In the genomic region with DNA sequence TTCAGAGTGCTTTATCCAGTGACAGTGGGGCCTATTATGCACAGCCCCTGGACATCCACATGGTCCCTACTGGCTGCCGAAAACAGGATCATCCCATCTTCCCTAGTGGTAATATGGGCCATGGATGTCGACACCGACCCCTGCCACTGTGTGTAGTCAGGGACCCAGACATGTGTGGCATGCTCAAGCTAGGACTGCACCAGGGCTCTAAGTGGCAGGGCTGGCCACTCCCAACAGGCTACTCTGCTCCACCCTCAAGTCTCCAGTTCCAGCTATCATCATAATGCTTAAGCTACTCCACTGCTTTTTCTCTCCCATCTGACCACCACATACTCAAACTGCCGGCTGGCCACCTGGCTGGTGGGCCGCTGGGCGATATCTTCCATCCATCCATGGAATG, we compare ENCODE assay signal across 17 mouse cellular contexts.
DNase-seq lines count a peak whose midpoint lies in the region; ATAC-seq lines count a peak whose summit lies in the region.
"Had no signal": no experiment of that assay in that cellular context is flagged by ENCODE, and none has a peak within 500 bp of the region (broad histone marks: within the 10 kb centered on the region; RNA-seq: fewer than 3 reads in every experiment).

No protein-coding gene starts in this region.

- ATAC-seq in kidney, embryonic 16.5 days (ENCODE audit: low FRiP score, low TSS enrichment), result peak; percentile 39; the same call in 1 of the 2 replicates
- 0 out of 2 replicates have a peak, but pooled peaks have one; percentile 35 for ATAC-seq in embryonic facial prominence, embryonic 13.5 days (ENCODE audit: insufficient number of reproducible peaks, insufficient read depth, low FRiP score, low TSS enrichment, low read depth)
- ATAC-seq in erythroid progenitor cell, adult 5-6 weeks (replicated peaks; ENCODE audit: low FRiP score, poor library complexity, severe bottlenecking), result peak; percentile 80
- ATAC-seq in liver, embryonic 16.5 days (ENCODE audit: low read depth), result peak; percentile 66
- no peak for ATAC-seq in intestine, embryonic 16.5 days

- H3K9ac ChIP-seq in kidney, embryonic 16.5 days (replicated peaks; ENCODE audit: low read length), result no peak overlapping the region
- no peak overlapping the region for H3K9ac ChIP-seq in embryonic facial prominence, embryonic 13.5 days
- H3K9ac ChIP-seq in liver, embryonic 16.5 days (ENCODE audit: low read depth, low read length), result peak overlapping the region; percentile 19
- H3K9ac ChIP-seq in intestine, embryonic 16.5 days (ENCODE audit: low read depth, low read length), result no peak overlapping the region
- H3K9ac ChIP-seq: embryonic facial prominence, embryonic 12.5 days; neural tube, embryonic 12.5 days had no signal

- WGBS in kidney, embryonic 16.5 days, result 96% methylated on average over 6 of the region's 6 CpGs
- WGBS in embryonic facial prominence, embryonic 13.5 days, result 92% methylated on average over 6 of the region's 6 CpGs
- WGBS in liver, embryonic 16.5 days (ENCODE audit: insufficient replicate concordance), result 80% methylated on average over 6 of the region's 6 CpGs
- WGBS in hindbrain, embryonic 10.5 days, result 89% methylated on average over 6 of the region's 6 CpGs
- 97% methylated on average over 6 of the region's 6 CpGs for WGBS in intestine, embryonic 16.5 days

- H3K4me2 ChIP-seq in kidney, embryonic 16.5 days (replicated peaks; ENCODE audit: low read depth, low read length), result no peak overlapping the region
- H3K4me2 ChIP-seq in embryonic facial prominence, embryonic 13.5 days, result no peak overlapping the region
- no peak overlapping the region for H3K4me2 ChIP-seq in liver, embryonic 16.5 days (ENCODE audit: low read depth, low read length)
- no peak overlapping the region for H3K4me2 ChIP-seq in intestine, embryonic 16.5 days (ENCODE audit: low read depth, low read length)
- H3K4me2 ChIP-seq: embryonic facial prominence, embryonic 12.5 days; neural tube, embryonic 12.5 days had no signal

- H3K4me1 ChIP-seq in kidney, embryonic 16.5 days (ENCODE audit: insufficient read depth, low read length), result no peaks in the 10 kb centered on the region
- H3K4me1 ChIP-seq in embryonic facial prominence, embryonic 13.5 days, result no peaks in the 10 kb centered on the region
- peaks cover 56% of the 10 kb centered on the region for H3K4me1 ChIP-seq in liver, embryonic 16.5 days (ENCODE audit: control insufficient read depth, low read depth, low read length)
- H3K4me1 ChIP-seq in hindbrain, embryonic 10.5 days (replicated peaks), result no peaks in the 10 kb centered on the region
- H3K4me1 ChIP-seq in intestine, embryonic 16.5 days (ENCODE audit: control insufficient read depth, insufficient read depth, low read length), result peaks cover 8% of the 10 kb centered on the region
- H3K4me1 ChIP-seq: embryonic facial prominence, embryonic 12.5 days; forebrain, embryonic 10.5 days; neural tube, embryonic 12.5 days had no signal

- no peaks in the 10 kb centered on the region for H3K36me3 ChIP-seq in kidney, embryonic 16.5 days (ENCODE audit: insufficient read depth, low read length)
- no peaks in the 10 kb centered on the region for H3K36me3 ChIP-seq in embryonic facial prominence, embryonic 13.5 days
- H3K36me3 ChIP-seq in liver, embryonic 16.5 days (ENCODE audit: control insufficient read depth, insufficient read depth), result no peaks in the 10 kb centered on the region
- no peaks in the 10 kb centered on the region for H3K36me3 ChIP-seq in hindbrain, embryonic 10.5 days
- H3K36me3 ChIP-seq in intestine, embryonic 16.5 days (ENCODE audit: control insufficient read depth, insufficient read depth, low read length), result no peaks in the 10 kb centered on the region
- H3K36me3 ChIP-seq: embryonic facial prominence, embryonic 12.5 days; forebrain, embryonic 10.5 days; neural tube, embryonic 12.5 days had no signal

- no peaks in the 10 kb centered on the region for H3K9me3 ChIP-seq in kidney, embryonic 16.5 days (ENCODE audit: low read length)
- no peaks in the 10 kb centered on the region for H3K9me3 ChIP-seq in embryonic facial prominence, embryonic 13.5 days
- no peaks in the 10 kb centered on the region for H3K9me3 ChIP-seq in liver, embryonic 16.5 days (replicated peaks; ENCODE audit: control insufficient read depth, low read length)
- H3K9me3 ChIP-seq in hindbrain, embryonic 10.5 days, result no peaks in the 10 kb centered on the region
- no peaks in the 10 kb centered on the region for H3K9me3 ChIP-seq in intestine, embryonic 16.5 days (ENCODE audit: control insufficient read depth, low read length)
- H3K9me3 ChIP-seq: embryonic facial prominence, embryonic 12.5 days; forebrain, embryonic 10.5 days; neural tube, embryonic 12.5 days had no signal

- no peak overlapping the region for H3K27ac ChIP-seq in kidney, embryonic 16.5 days (ENCODE audit: low read length)
- no peak overlapping the region for H3K27ac ChIP-seq in embryonic facial prominence, embryonic 13.5 days
- peak overlapping the region; percentile 45 for H3K27ac ChIP-seq in liver, embryonic 16.5 days (ENCODE audit: low read length)
- H3K27ac ChIP-seq in hindbrain, embryonic 10.5 days, result no peak overlapping the region
- no peak overlapping the region for H3K27ac ChIP-seq in intestine, embryonic 16.5 days (ENCODE audit: low read length)
- H3K27ac ChIP-seq: embryonic facial prominence, embryonic 12.5 days; hindbrain, postnatal 0 days; neural tube, embryonic 12.5 days had no signal

- no peaks in the 10 kb centered on the region for H3K27me3 ChIP-seq in kidney, embryonic 16.5 days (ENCODE audit: insufficient read depth, low read length)
- H3K27me3 ChIP-seq in embryonic facial prominence, embryonic 13.5 days, result no peaks in the 10 kb centered on the region
- H3K27me3 ChIP-seq in liver, embryonic 16.5 days (ENCODE audit: control insufficient read depth, insufficient read depth, low read depth, low read length), result no peaks in the 10 kb centered on the region
- H3K27me3 ChIP-seq in hindbrain, embryonic 10.5 days (ENCODE audit: insufficient read depth, poor library complexity, severe bottlenecking), result no peaks in the 10 kb centered on the region
- no peaks in the 10 kb centered on the region for H3K27me3 ChIP-seq in intestine, embryonic 16.5 days (replicated peaks; ENCODE audit: control insufficient read depth, insufficient read depth, low read length)
- H3K27me3 ChIP-seq: embryonic facial prominence, embryonic 12.5 days; neural tube, embryonic 12.5 days had no signal

- no peak overlapping the region for H3K4me3 ChIP-seq in kidney, embryonic 16.5 days (ENCODE audit: low read length)
- H3K4me3 ChIP-seq in embryonic facial prominence, embryonic 13.5 days, result no peak overlapping the region
- no peak overlapping the region for H3K4me3 ChIP-seq in liver, embryonic 16.5 days (ENCODE audit: low read depth, low read length)
- no peak overlapping the region for H3K4me3 ChIP-seq in hindbrain, embryonic 10.5 days
- no peak overlapping the region for H3K4me3 ChIP-seq in intestine, embryonic 16.5 days (ENCODE audit: low read length)
- H3K4me3 ChIP-seq: embryonic facial prominence, embryonic 12.5 days; forebrain, embryonic 10.5 days; neural tube, embryonic 12.5 days had no signal

- no peak for DNase-seq in kidney, adult 9 months
- DNase-seq in hindbrain, embryonic 10.5 days (ENCODE audit: low spot score), result no peak
- DNase-seq: cerebellum, adult 9-10 months; kidney, adult 11 months; kidney, postnatal 25 days; lung, adult 18-20 months; spleen, adult 18-20 months; thymus, adult 2 months had no signal
